Comparison of ENCODE assay signal across 32 mouse cellular contexts in genomic region chr4:130916639-130917038, GRCm38 (mm10). TPM values are rescaled to one million over a fixed set of nuclear protein-coding genes. Genes with fewer than 3 reads are reported as not detected.
DNase-seq lines count a peak whose midpoint lies in the region; ATAC-seq and TF ChIP-seq lines count a peak whose summit lies in the region.
"Had no signal": no experiment of that assay in that cellular context is flagged by ENCODE, and none has a peak within 500 bp of the region (broad histone marks: within the 10 kb centered on the region; RNA-seq: fewer than 3 reads in every experiment).

No protein-coding gene starts in this region.

- H3K27ac ChIP-seq in macrophage, result peak overlapping the region; percentile 100
- H3K27ac ChIP-seq in neural tube, embryonic 15.5 days (replicated peaks), result no peak overlapping the region
- H3K27ac ChIP-seq: embryonic facial prominence, embryonic 13.5 days; forebrain, embryonic 10.5 days; gastrocnemius, adult 2 months; heart, embryonic 15.5 days; hindbrain, embryonic 14.5 days; limb, embryonic 12.5 days; midbrain, embryonic 12.5 days; neural tube, embryonic 13.5 days; stomach, postnatal 0 days had no signal

- peaks cover 86% of the 10 kb centered on the region for H3K79me2 ChIP-seq in macrophage (ENCODE audit: inconsistent target)

- no peak for TF ChIP-seq CTCF in G1E (IDR thresholded peaks at IDR 0.05; ENCODE audit: low read depth, low read length)

- peaks cover 82% of the 10 kb centered on the region for H3K4me1 ChIP-seq in megakaryocyte, embryonic 14.5 days
- peaks cover 86% of the 10 kb centered on the region for H3K4me1 ChIP-seq in G1E (ENCODE audit: insufficient read depth, low read depth, low read length)
- H3K4me1 ChIP-seq in neural tube, embryonic 15.5 days, result peaks cover 16% of the 10 kb centered on the region

- no peaks in the 10 kb centered on the region for H3K27me3 ChIP-seq in megakaryocyte, embryonic 14.5 days (replicated peaks)
- no peaks in the 10 kb centered on the region for H3K27me3 ChIP-seq in G1E (ENCODE audit: insufficient read depth, low read length)
- no peaks in the 10 kb centered on the region for H3K27me3 ChIP-seq in neural tube, embryonic 15.5 days (replicated peaks)
- H3K27me3 ChIP-seq: embryonic facial prominence, embryonic 13.5 days; limb, embryonic 12.5 days; midbrain, embryonic 12.5 days; neural tube, embryonic 13.5 days had no signal

- H3K9ac ChIP-seq in neural tube, embryonic 15.5 days (replicated peaks), result no peak overlapping the region
- H3K9ac ChIP-seq: embryonic facial prominence, embryonic 13.5 days; heart, embryonic 15.5 days; hindbrain, embryonic 14.5 days; limb, embryonic 12.5 days; midbrain, embryonic 12.5 days; neural tube, embryonic 13.5 days had no signal

- no peak overlapping the region for H3K4me2 ChIP-seq in neural tube, embryonic 15.5 days
- H3K4me2 ChIP-seq: embryonic facial prominence, embryonic 13.5 days; heart, embryonic 15.5 days; hindbrain, embryonic 14.5 days; limb, embryonic 12.5 days; midbrain, embryonic 12.5 days; neural tube, embryonic 13.5 days had no signal

- peak overlapping the region; percentile 97 for H3K4me3 ChIP-seq in megakaryocyte, embryonic 14.5 days (replicated peaks)
- H3K4me3 ChIP-seq in G1E (ENCODE audit: low read depth, low read length) (peak overlapping the region; percentile 74; the same call in 1 of the 2 replicates), macrophage (ENCODE audit: inconsistent target) (peak overlapping the region; percentile 92)
- H3K4me3 ChIP-seq in neural tube, embryonic 15.5 days (replicated peaks), result no peak overlapping the region
- H3K4me3 ChIP-seq: embryonic facial prominence, embryonic 13.5 days; forebrain, embryonic 10.5 days; gastrocnemius, adult 2 months; heart, embryonic 15.5 days; limb, embryonic 12.5 days; midbrain, embryonic 12.5 days; neural tube, embryonic 13.5 days had no signal

- H3K9me3 ChIP-seq in megakaryocyte, embryonic 14.5 days, result no peaks in the 10 kb centered on the region
- H3K9me3 ChIP-seq in G1E (replicated peaks), result no peaks in the 10 kb centered on the region
- H3K9me3 ChIP-seq in neural tube, embryonic 15.5 days (replicated peaks), result no peaks in the 10 kb centered on the region
- H3K9me3 ChIP-seq: embryonic facial prominence, embryonic 13.5 days; forebrain, embryonic 10.5 days; heart, embryonic 15.5 days; limb, embryonic 12.5 days; midbrain, embryonic 12.5 days; neural tube, embryonic 13.5 days had no signal

- no peak for ATAC-seq in megakaryocyte, adult 5-6 weeks (ENCODE audit: poor library complexity, severe bottlenecking)
- no peak for ATAC-seq in G1E (ENCODE audit: extremely low read depth, insufficient number of reproducible peaks, low FRiP score, poor library complexity, severe bottlenecking)
- ATAC-seq in neural tube, embryonic 15.5 days (ENCODE audit: low FRiP score), result no peak
- ATAC-seq: forebrain, embryonic 16.5 days; inflammation-experienced regulatory T-cells, adult 6 months had no signal

- WGBS in macrophage (ENCODE audit: missing documents), result 31% methylated on average over 7 of the region's 7 CpGs
- 83% methylated on average over 7 of the region's 7 CpGs for WGBS in neural tube, embryonic 15.5 days

- peak; percentile 46 for DNase-seq in CD4-positive helper T cell, adult 2 months (ENCODE audit: low read depth, low spot score)
- no peak for DNase-seq in G1E (ENCODE audit: low spot score)
- no peak for DNase-seq in layer of hippocampus, adult 8-10 months (ENCODE audit: low spot score in 2 of 2)
- DNase-seq: adrenal gland, postnatal 10 days; cerebellum, adult 11-12 months; cerebellum, adult 9-11 months; gastrocnemius, adult 2 months; kidney, adult 11 months; kidney, postnatal 14 days; lung, adult 2 months; lung, postnatal 10 days; thymus, adult 18-20 months; thymus, postnatal 36 days had no signal

- H3K36me3 ChIP-seq in megakaryocyte, embryonic 14.5 days (replicated peaks; ENCODE audit: low read length), result peaks cover 68% of the 10 kb centered on the region
- H3K36me3 ChIP-seq in G1E (replicated peaks), result peaks cover 69% of the 10 kb centered on the region
- H3K36me3 ChIP-seq in macrophage (ENCODE audit: inconsistent target), result no peaks in the 10 kb centered on the region; the same call in 1 of the 2 replicates
- no peaks in the 10 kb centered on the region for H3K36me3 ChIP-seq in neural tube, embryonic 15.5 days
- H3K36me3 ChIP-seq: embryonic facial prominence, embryonic 13.5 days; forebrain, embryonic 10.5 days; heart, embryonic 15.5 days; limb, embryonic 12.5 days; midbrain, embryonic 12.5 days; neural tube, embryonic 13.5 days had no signal

RNA-seq across cellular contexts. Expression of gene Laptm5, which starts 3.7 kb away (rescaled TPM):
- 2,077 and 24,581 TPM in 2 replicates for polyA plus RNA-seq in megakaryocyte, embryonic 14.5 days (2012; ENCODE audit: insufficient read depth, low replicate concordance)
- 1,039 and 1,095 TPM in 2 replicates for total RNA-seq in megakaryocyte, adult 5-6 weeks (2015)
- total RNA-seq in megakaryocyte, adult 5-6 weeks (2017), result 312 and 362 TPM in 2 replicates
- total RNA-seq in G1E (2014; fragmentation: Nextera tagmentation), result 717 and 822 TPM in 2 replicates
- 184 and 222 TPM in 2 replicates for total RNA-seq in G1E (2017)
- 540 and 565 TPM in 2 replicates for polyA plus RNA-seq in G1E (2012)
- 100 to 1,000 TPM in 20 of 26 experiments, 10 to 100 TPM in 6; 40.7 to 813 (median 353) TPM for total RNA-seq in macrophage (2018; cell fraction: chromatin; rRNA removed)
- 1,000 to 10,000 TPM in 25 of 26 experiments, 100 to 1,000 TPM in 1; 986 to 2,150 (median 1,338) TPM for total RNA-seq in macrophage (2018; cell fraction: cytosol; rRNA removed)
- total RNA-seq in macrophage (2018; cell fraction: nucleus; rRNA removed), result 1,000 to 10,000 TPM in 13 of 26 experiments, 100 to 1,000 TPM in 13; 156 to 1,616 (median 999) TPM
- polyA plus RNA-seq in macrophage (2018), result 1,448 to 1,968 TPM (median 1,759 TPM) in 3 replicates
- polyA plus RNA-seq in neural tube, embryonic 15.5 days (2015; fragmentation: Nextera tagmentation; extraction: Ambion mirVana), result 29.8 and 64.3 TPM in 2 replicates
- total RNA-seq in layer of hippocampus, adult 8-10 months (2022), result 100 to 1,000 TPM in 2 of 4 experiments, 10 to 100 TPM in 2; 31.4 to 224 (median 109) TPM

RNA-seq across cellular contexts. Expression of gene Matn1, which starts 27.5 kb away (rescaled TPM):
- polyA plus RNA-seq in megakaryocyte, embryonic 14.5 days (2012; ENCODE audit: insufficient read depth, low replicate concordance), result 1.1 and 4.1 TPM in 2 replicates
- total RNA-seq in megakaryocyte, adult 5-6 weeks (2015), result not detected in 2 replicates
- total RNA-seq in megakaryocyte, adult 5-6 weeks (2017), result not detected in 2 replicates
- total RNA-seq in G1E (2014; fragmentation: Nextera tagmentation), result 0.98 TPM in 1 of 2 replicates, not detected in the other
- 0.60 and 1.1 TPM in 2 replicates for total RNA-seq in G1E (2017)
- polyA plus RNA-seq in G1E (2012), result 0.30 and 0.79 TPM in 2 replicates
- total RNA-seq in macrophage (2018; cell fraction: chromatin; rRNA removed), result 1 to 10 TPM in 6 of 26 experiments, under 1 TPM in 10, not detected in 10; 0.32 to 1.6 (median 0.79) TPM
- under 1 TPM in 24 of 26 experiments, not detected in 2; 0.11 to 0.59 (median 0.26) TPM for total RNA-seq in macrophage (2018; cell fraction: cytosol; rRNA removed)
- under 1 TPM in 15 of 26 experiments, not detected in 11; 0.27 to 0.96 (median 0.48) TPM for total RNA-seq in macrophage (2018; cell fraction: nucleus; rRNA removed)
- 0.07 to 0.80 TPM (median 0.16 TPM) in 3 replicates for polyA plus RNA-seq in macrophage (2018)
- polyA plus RNA-seq in neural tube, embryonic 15.5 days (2015; fragmentation: Nextera tagmentation; extraction: Ambion mirVana), result 3.0 and 10.8 TPM in 2 replicates
- 1 to 10 TPM in 2 of 4 experiments, under 1 TPM in 2; 0.69 to 1.2 (median 0.91) TPM for total RNA-seq in layer of hippocampus, adult 8-10 months (2022)
- total RNA-seq: adrenal gland, postnatal 10 days; common myeloid progenitor, adult 5-6 weeks; gastrocnemius, adult 2 months; heart, postnatal 25 days; liver, adult 2 months had no signal
- polyA plus RNA-seq: C2C12; forebrain, embryonic 10.5 days; forebrain, embryonic 16.5 days; gonadal fat pad, adult 2 months; hindbrain, embryonic 14.5 days; inflammation-experienced regulatory T-cells, adult 6 months; liver, adult 2 months had no signal
